Mouse (Mus musculus): ENCODE measurements around the gene Ctnnal1.
"Not testable (repeated sequence)": the region's sequence is repeated elsewhere in the genome, so short reads cannot be mapped to it uniquely, and the experiment has no call there.

The Ctnnal1 gene

DNA sequence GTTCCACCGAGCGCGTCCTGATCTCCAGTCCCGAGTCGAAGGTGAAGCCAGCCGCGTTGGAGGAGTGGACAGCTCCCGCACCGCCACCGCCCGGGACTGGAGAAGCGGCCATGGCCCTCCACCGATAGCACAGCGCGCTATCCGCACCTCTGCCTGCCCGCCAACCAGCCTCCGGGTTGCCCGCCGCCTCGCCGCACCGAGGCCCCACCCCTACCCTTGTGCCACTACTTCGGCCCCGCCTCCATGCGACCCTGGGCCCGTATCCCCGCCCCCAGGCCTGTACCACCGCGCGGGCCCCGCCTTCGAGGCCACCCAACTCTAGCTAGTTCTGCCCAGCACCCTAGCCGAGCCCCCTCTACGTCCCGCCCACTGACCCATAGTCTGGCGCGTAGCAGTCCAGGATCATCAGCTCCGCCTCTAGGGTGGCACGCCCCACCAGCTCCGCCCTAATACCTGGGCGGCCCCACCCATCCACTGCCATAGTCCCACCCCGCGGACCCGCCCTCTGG lies at the start of gene Ctnnal1:
Gene Ctnnal1 (minus strand): TSS at position 186 of the 509 bp plus-strand sequence.
- DNase-seq: peak; percentile 92 to 97

- DNase-seq: no peak
Measured at GRCm38 (mm10) chr4:56914761-56915160, 49.8 kb upstream of the Ctnnal1 start.

DNA sequence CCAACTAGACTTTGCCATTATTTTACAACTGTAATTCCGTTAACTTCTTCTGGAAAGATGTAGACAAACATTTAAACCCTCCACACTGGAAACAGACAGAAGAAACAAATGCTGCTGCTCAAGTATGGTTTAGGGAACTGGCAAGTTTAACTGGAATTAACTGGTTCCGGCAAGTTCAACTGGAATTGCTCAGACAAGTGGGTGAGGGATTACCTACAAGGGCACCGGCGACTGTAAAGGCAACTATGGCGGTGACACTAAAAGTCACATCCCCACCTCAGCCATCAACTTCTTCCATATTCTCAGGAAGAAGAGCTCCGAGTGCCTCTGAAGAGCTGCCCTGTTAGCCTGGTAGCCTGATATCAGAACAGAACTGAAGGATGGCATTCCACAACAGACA lies 49.4 kb upstream of the Ctnnal1 start:
- no peak for DNase-seq

GRCm38 (mm10) chr4:56912382-56913001 lies 47.5 kb upstream of the Ctnnal1 start:
- no peak for DNase-seq

DNA sequence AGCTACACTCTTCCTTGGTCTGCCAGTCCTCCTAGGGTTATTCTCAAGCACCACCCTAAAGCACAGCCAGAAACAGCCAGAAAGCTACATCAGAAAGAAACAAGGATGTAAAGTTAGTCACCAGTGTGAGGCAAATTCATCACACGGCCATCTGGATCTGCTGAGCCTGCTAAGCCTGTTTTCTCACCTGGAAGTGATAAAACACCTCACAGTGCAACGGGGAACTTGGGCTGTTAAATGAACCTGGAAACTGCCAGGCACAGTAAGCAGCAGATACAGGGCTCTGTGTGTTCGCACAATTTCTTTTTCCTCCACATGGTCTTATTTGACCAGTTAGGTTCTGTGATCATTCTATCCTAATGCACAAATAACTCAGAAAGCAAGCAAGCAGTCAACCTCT lies 44.6 kb upstream of the Ctnnal1 start:
- DNase-seq: no peak

DNA sequence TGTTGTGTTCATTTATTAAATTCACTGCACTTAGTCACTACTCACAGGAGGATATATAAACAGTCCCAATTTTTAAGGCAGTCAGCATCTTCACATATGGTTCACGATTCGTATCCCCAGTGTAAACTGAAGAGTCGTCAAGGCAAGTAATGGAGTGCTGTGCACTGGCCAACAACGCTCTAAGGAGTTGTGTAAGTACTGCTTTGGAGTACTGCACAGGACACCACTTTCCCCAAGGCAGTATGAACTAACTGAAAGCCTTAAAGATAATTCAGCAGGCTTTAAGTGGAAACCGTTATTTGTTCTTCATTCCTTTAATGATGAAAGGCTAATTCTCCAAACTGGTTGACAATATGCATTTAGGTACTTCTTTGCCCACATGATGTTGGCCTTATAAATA lies 42.7 kb upstream of the Ctnnal1 start:
- no peak for DNase-seq

- no peak for DNase-seq
Measured at GRCm38 (mm10) chr4:56906926-56907325, 41.9 kb upstream of the Ctnnal1 start.

DNA sequence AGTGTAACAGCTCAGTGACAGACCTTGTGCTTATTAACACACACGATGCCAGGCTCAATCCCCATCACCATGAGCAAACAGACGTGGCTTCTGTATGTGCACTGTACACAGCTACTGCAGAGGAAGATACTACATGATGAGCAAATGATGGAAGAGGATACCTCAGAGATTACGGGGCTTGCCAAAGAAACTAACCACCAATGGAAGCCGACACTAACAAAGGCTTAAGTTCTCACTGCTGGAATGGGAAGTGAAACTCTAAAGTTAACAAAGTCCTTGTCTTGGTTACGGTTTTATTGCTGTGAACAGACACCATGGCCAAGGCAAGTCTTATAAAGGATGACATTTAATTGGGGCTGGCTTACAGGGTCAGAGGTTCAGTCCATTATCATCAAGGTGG lies 40.5 kb upstream of the Ctnnal1 start:
- no peak for DNase-seq

GRCm38 (mm10) chr4:56901671-56902070 lies 36.7 kb upstream of the Ctnnal1 start:
- DNase-seq: peak in 1 of 2 experiments; percentile 31

GRCm38 (mm10) chr4:56899216-56899615 lies 34.2 kb upstream of the Ctnnal1 start:
- DNase-seq: no peak

GRCm38 (mm10) chr4:56897511-56897910 lies 32.5 kb upstream of the Ctnnal1 start:
- no peak for DNase-seq

DNA sequence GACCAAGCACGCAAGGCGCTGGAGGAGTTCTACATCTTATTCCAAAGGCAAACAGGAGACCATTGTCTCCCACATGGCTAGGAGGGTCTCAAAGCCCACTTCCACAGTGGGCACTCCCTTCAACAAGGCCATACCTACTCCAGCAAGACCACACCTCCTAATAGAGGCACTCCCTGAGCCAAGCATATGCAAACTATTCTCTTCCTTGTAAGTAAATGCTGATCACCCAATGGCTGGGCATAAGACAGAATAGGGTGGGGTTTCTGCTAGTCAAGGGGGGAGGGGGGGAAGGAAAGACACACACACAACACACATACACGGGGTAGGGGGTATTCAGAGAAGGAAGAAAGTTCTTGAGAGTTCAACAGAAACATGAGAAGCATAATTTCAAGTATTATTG lies 29.2 kb upstream of the Ctnnal1 start:
- DNase-seq: no peak

DNA sequence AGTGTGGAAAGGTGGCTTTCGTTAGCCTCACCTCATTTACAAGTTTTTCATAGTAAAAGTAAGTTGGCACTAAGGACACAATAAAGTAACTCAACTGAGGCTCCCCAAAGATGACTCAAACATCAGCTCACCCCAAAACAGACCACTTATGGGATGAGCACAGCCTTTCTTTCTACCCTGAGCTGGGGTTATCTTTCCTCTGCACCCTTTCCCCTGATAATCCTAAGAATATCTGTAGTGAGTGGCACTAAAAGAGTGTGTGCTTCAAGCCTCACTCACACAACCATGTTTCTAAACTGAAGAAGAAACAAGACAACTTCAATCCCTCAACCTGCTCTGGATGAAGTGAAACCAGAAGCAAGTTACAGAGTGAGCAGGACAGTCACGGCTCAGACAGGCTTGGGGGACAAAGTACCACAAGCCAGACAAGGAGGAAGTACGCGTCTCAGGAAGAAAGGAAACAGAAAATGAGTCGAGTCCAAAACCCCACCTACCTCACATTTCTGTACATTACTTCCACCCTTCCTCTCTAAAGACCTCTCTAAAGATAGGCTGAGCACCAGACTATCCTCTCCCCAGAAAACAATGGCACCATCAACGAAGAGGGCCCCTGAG lies 27.6 kb upstream of the Ctnnal1 start:
- DNase-seq: no peak

DNA sequence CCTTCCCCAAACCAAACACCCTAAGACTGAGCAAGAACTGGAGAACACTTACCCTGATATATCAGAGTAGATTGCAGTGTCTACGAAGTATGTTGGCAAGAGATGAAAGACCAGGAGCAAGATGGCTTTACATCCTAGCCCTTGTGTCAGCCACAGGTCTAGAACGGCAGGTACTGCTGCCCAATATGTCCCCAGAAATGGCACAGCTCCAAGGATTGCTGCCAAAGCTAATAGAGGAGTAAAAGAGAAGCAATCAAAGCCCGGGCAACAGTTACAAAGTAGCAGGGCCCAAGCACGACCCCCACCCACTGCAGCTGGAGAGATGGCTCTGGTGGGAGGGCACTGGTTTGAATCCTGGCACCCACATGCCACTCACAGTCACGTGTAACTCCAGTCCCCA lies 23.5 kb upstream of the Ctnnal1 start:
- DNase-seq: peak; percentile 71

GRCm38 (mm10) chr4:56886286-56886979 lies 21.4 kb upstream of the Ctnnal1 start:
- DNase-seq: no peak

DNA sequence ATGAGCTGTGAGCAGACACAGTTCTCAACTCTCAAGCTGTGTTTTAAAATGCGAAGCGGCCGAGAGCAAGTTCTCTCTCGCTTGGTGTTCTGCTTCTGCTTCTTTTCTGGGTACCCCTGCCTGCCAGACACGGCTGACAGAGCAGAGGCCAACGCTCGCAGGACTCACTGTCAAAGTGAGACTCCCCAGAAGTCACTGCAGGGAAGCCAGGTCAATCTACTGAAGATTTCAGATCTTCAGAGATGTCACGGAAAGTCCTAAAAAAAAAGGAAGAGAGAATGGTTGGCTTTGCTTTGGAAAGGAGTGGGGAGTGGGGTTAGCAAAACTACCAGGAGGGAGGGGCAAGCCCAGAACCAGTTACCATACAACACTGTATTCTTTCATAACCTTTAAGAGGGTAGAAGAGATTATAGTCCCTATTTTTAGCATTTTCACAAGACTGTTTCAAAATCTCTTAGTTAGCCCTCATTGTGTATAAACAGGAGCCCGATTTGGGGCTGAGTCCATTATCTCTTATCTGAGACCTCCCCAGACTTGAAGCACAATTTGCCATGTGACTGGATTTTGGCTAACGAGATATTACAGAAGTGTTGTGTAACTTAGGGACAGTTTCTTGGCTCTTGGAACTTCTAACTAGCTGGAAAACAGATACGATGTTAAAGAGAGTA lies 15.2 kb upstream of the Ctnnal1 start:
- no peak for DNase-seq

GRCm38 (mm10) chr4:56878971-56879370 lies 14.0 kb upstream of the Ctnnal1 start:
- DNase-seq: no peak

- not testable (repeated sequence) for DNase-seq
Measured at GRCm38 (mm10) chr4:56870541-56870940, 5.6 kb upstream of the Ctnnal1 start.

DNA sequence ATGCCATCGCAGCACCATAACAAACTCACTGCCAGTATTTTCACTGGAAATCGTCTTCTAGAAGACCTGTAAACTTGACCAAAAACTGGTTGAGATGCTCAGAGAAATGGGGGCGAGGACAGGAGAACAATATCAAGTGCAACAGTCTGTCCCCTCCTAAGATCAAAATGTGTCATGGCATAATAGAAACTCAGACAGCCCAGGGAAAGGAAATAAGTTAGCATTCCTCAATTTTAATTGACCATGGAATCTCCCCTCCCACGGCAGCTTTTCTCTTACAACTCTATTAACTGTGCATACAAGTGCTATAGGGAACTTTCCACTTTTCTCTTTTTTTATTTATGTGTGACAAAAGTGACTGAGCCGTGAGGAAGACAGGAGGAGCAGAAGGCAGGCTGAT lies 2.8 kb upstream of the Ctnnal1 start:
- DNase-seq: no peak

GRCm38 (mm10) chr4:56865971-56866370 lies 983 bp upstream of the Ctnnal1 start:
- peak; percentile 51 to 60 for DNase-seq

DNA sequence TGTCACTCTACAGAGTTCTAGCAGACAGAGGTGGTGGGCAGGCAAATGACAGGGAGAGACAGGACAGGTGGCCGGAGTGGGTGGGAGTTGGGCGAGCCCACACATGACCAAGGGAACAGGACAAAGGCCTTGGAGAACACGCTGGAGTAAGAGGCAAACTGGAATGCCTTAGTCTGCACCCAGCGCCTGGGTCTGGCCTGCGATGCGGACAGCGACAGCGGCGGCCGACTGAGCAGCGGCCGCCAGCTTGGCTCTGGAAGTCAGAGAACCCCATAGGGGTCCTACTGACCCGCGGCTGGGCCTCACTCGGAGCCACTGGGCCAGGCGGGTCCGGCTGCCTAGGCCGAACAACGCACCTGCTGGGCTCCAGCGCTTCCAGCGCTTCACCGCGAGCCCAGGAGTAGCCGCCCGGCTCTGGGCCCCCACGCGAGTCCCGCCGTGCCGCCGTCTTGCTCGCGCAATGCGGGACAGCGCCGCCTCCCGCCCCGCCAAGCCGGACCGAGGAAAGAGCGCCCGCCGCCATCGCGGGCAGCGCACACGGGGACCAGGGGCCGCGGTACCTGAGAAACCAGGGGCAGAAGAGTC lies 479 bp downstream of the Ctnnal1 start:
- peak; percentile 65 for DNase-seq

- peak; percentile 28 to 33 for DNase-seq
Measured at GRCm38 (mm10) chr4:56864016-56864415, 972 bp downstream of the Ctnnal1 start.

- no peak for DNase-seq
Measured at GRCm38 (mm10) chr4:56861551-56861950, 3.4 kb downstream of the Ctnnal1 start.
